Mouse (Mus musculus) forebrain, embryonic 15.5 days (tissue): ENCODE data around the gene Fam81a. TPM values are rescaled to one million over a fixed set of nuclear protein-coding genes. Genes with fewer than 3 reads are reported as not detected.

Experiments used
- ATAC-seq: fragments of 200-750 bp; cut with Nextera tagmentation; replicated peaks from 2 replicates; pipeline ENCODE4 v1.8.0; 2017; ENCODE audit warnings: mild to moderate bottlenecking, moderate TSS enrichment, moderate library complexity
- H3K27ac ChIP-seq: fragments of 300-500 bp; sonication (generic); replicated peaks from 2 replicates; pipeline ENCODE4 v1.5.1; 2015; ENCODE audit warnings: mild to moderate bottlenecking, inconsistent platforms
- H3K27me3 ChIP-seq: fragments of 300-500 bp; sonication (generic); 2 replicates; pipeline ENCODE4 v1.6.1; 2015; ENCODE audit warnings: inconsistent platforms
- H3K36me3 ChIP-seq: fragments of 300-500 bp; sonication (generic); 2 replicates; pipeline ENCODE4 v1.6.1; 2015; ENCODE audit warnings: mild to moderate bottlenecking, inconsistent platforms
- H3K4me1 ChIP-seq: fragments of 300-500 bp; sonication (generic); 2 replicates; pipeline ENCODE4 v1.6.1; 2015; ENCODE audit warnings: inconsistent platforms
- H3K4me2 ChIP-seq: fragments of 300-500 bp; sonication (generic); replicated peaks from 2 replicates; pipeline ENCODE4 v1.6.1; 2015; ENCODE audit warnings: mild to moderate bottlenecking, inconsistent platforms
- H3K4me3 ChIP-seq: fragments of 300-500 bp; sonication (generic); 2 replicates; pipeline ENCODE4 v1.5.1; 2015; ENCODE audit warnings: mild to moderate bottlenecking, inconsistent platforms
- H3K9ac ChIP-seq: fragments of 300-500 bp; sonication (generic); replicated peaks from 2 replicates; pipeline ENCODE4 v1.6.1; 2015; ENCODE audit warnings: mild to moderate bottlenecking, inconsistent platforms
- H3K9me3 ChIP-seq: fragments of 300-500 bp; sonication (generic); 2 replicates; pipeline ENCODE4 v1.6.1; 2016; ENCODE audit warnings: inconsistent platforms
- WGBS: fragments of 180-500 bp; shearing (Covaris S2); methylation state at CpG from one replicate; pipeline ENCODE4 v1.1.7; 2015; ENCODE audit warnings: mixed read lengths; 5-methylcytosine and 5-hydroxymethylcytosine counted together
- polyA plus RNA-seq: library from polyadenylated mRNA; unstranded; fragments of >200 nt; fragmentation: Nextera tagmentation; extraction: Ambion mirVana; gene quantifications from 2 replicates; pipeline ENCODE4 v1.2.1, GENCODE M21; 2015

Fam81a gene
- polyA plus RNA-seq, 1 experiment from 2014 or later, result 10.5 TPM

- no peak overlapping the region for H3K4me2 ChIP-seq
- H3K9me3 ChIP-seq, result no peaks in the 10 kb centered on the region
- no peaks in the 10 kb centered on the region for H3K27me3 ChIP-seq
- H3K9ac ChIP-seq, result no peak overlapping the region
- ATAC-seq, result no peak
- no peaks in the 10 kb centered on the region for H3K4me1 ChIP-seq
- 57% methylated on average over 6 of the region's 6 CpGs for WGBS
- no peaks in the 10 kb centered on the region for H3K36me3 ChIP-seq
- no peak overlapping the region for H3K4me3 ChIP-seq
- H3K27ac ChIP-seq, result no peak overlapping the region
Observed at GRCm38 (mm10) chr9:70048751-70049415, 93.5 kb downstream of the Fam81a start.

DNA sequence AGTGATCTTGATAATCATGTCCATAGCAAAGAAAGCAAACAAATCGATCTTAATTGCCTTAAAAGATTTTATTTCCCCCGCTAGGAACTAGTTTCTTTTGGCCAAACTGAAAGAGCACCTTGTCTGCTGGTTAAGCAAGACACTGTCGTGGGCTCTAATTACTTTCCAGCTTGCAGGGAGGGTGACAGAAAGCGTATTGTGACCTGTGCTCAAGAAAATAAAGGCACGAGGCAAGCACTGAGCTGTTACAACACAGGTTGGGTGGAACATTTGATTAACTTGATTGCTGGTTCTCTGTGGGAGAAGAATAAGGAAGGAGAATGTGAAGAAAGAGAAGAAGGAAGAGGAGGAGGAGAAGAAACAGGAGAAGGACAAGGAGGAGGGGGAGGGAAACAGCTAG is 94.1 kb downstream of the Fam81a start:
- Histone ChIP-seq H3K36me3 (no peaks in the 10 kb centered on the region), H3K27ac (no peak overlapping the region), H3K9ac (no peak overlapping the region), H3K9me3 (no peaks in the 10 kb centered on the region), H3K4me1 (no peaks in the 10 kb centered on the region), H3K27me3 (no peaks in the 10 kb centered on the region), H3K4me3 (no peak overlapping the region), H3K4me2 (no peak overlapping the region)
- 22% methylated on average over 5 of the region's 5 CpGs for WGBS
- ATAC-seq, result no peak

DNA sequence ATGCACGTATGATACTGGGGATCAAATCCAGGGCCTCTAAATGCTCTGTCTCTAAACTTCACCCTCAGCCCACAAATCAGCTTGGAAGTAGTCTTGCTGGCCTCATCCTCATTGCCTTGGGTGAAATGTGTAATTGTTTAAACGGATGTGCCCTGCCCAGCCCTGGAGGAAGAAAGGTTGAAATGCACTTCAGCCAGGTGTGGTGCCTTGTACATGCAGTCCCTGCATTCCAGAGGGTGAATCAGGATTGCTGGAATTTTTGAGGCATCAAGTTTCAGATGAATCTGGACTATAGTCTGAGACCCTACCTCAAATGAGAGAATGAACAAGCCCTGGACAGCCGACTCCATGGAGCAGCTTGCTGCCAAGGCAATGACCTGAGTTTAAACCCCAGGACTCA is 94.5 kb downstream of the Fam81a start:
- H3K9ac ChIP-seq, result no peak overlapping the region
- H3K9me3 ChIP-seq, result no peaks in the 10 kb centered on the region
- no peaks in the 10 kb centered on the region for H3K36me3 ChIP-seq
- no peaks in the 10 kb centered on the region for H3K4me1 ChIP-seq
- no peak for ATAC-seq
- H3K4me3 ChIP-seq, result no peak overlapping the region
- no peak overlapping the region for H3K27ac ChIP-seq
- no peaks in the 10 kb centered on the region for H3K27me3 ChIP-seq
- 56% methylated on average over 3 of the region's 3 CpGs for WGBS
- no peak overlapping the region for H3K4me2 ChIP-seq

GRCm38 (mm10) chr9:70046255-70046654 is 96.1 kb downstream of the Fam81a start:
- no peaks in the 10 kb centered on the region for H3K36me3 ChIP-seq
- no peak overlapping the region for H3K9ac ChIP-seq
- H3K27ac ChIP-seq, result no peak overlapping the region
- no peaks in the 10 kb centered on the region for H3K4me1 ChIP-seq
- no peak overlapping the region for H3K4me3 ChIP-seq
- no peaks in the 10 kb centered on the region for H3K9me3 ChIP-seq
- no peaks in the 10 kb centered on the region for H3K27me3 ChIP-seq
- WGBS, result 94% methylated on average over 6 of the region's 6 CpGs
- no peak overlapping the region for H3K4me2 ChIP-seq
- ATAC-seq, result no peak

- Histone ChIP-seq H3K9me3 (no peaks in the 10 kb centered on the region), H3K27ac (no peak overlapping the region), H3K4me3 (no peak overlapping the region), H3K27me3 (no peaks in the 10 kb centered on the region), H3K4me1 (no peaks in the 10 kb centered on the region), H3K36me3 (no peaks in the 10 kb centered on the region), H3K9ac (no peak overlapping the region), H3K4me2 (no peak overlapping the region)
- ATAC-seq, result no peak
- WGBS, result 87% methylated on average over 2 of the region's 2 CpGs
Observed at GRCm38 (mm10) chr9:70044865-70045264, 97.5 kb downstream of the Fam81a start.

DNA sequence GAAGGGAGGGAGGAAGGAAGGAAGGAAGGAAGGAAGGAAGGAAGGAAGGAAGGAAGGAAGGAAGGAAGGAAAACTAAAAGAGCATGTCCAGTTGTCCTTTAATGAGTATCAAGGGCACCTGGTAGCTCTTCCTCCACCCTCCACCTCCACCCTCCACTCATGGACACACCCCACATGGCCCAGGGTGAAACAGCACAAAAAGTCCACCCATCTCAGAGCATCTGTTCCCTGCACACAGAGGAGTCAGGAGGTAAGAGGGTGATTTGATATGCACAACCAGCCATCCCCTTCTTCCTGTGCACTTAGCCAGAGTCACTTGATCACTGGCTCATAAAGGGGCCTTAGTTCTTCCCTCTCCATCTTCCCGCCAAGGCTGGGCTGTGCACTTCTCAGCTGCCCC is 99.4 kb downstream of the Fam81a start:
- no peaks in the 10 kb centered on the region for H3K27me3 ChIP-seq
- H3K9me3 ChIP-seq, result no peaks in the 10 kb centered on the region
- no peaks in the 10 kb centered on the region for H3K36me3 ChIP-seq
- 89% methylated on average over 1 of the region's 1 CpGs for WGBS
- no peak overlapping the region for H3K9ac ChIP-seq
- no peak overlapping the region for H3K27ac ChIP-seq
- no peaks in the 10 kb centered on the region for H3K4me1 ChIP-seq
- H3K4me3 ChIP-seq, result no peak overlapping the region
- no peak for ATAC-seq
- no peak overlapping the region for H3K4me2 ChIP-seq

GRCm38 (mm10) chr9:70042137-70042536 is 100.2 kb downstream of the Fam81a start:
- Histone ChIP-seq H3K4me2 (no peak overlapping the region), H3K36me3 (no peaks in the 10 kb centered on the region), H3K9ac (no peak overlapping the region), H3K9me3 (no peaks in the 10 kb centered on the region), H3K27ac (no peak overlapping the region), H3K4me1 (no peaks in the 10 kb centered on the region), H3K4me3 (no peak overlapping the region), H3K27me3 (no peaks in the 10 kb centered on the region)
- 91% methylated on average over 4 of the region's 4 CpGs for WGBS
- no peak for ATAC-seq

GRCm38 (mm10) chr9:70040570-70040969 is 101.8 kb downstream of the Fam81a start:
- H3K9ac ChIP-seq, result no peak overlapping the region
- no peak overlapping the region for H3K4me2 ChIP-seq
- no peak overlapping the region for H3K4me3 ChIP-seq
- WGBS, result 93% methylated on average over 11 of the region's 11 CpGs
- no peak overlapping the region for H3K27ac ChIP-seq
- H3K4me1 ChIP-seq, result no peaks in the 10 kb centered on the region
- no peaks in the 10 kb centered on the region for H3K9me3 ChIP-seq
- H3K27me3 ChIP-seq, result no peaks in the 10 kb centered on the region
- no peaks in the 10 kb centered on the region for H3K36me3 ChIP-seq
- ATAC-seq, result no peak

GRCm38 (mm10) chr9:70039597-70040385 is 102.6 kb downstream of the Fam81a start:
- no peak for ATAC-seq
- H3K4me1 ChIP-seq, result no peaks in the 10 kb centered on the region
- H3K4me3 ChIP-seq, result no peak overlapping the region
- 80% methylated on average over 6 of the region's 6 CpGs for WGBS
- no peaks in the 10 kb centered on the region for H3K27me3 ChIP-seq
- H3K4me2 ChIP-seq, result no peak overlapping the region
- no peak overlapping the region for H3K9ac ChIP-seq
- H3K27ac ChIP-seq, result no peak overlapping the region
- H3K9me3 ChIP-seq, result no peaks in the 10 kb centered on the region
- no peaks in the 10 kb centered on the region for H3K36me3 ChIP-seq

Other genes with a start within 250 kb of the Fam81a start
- 104 and 105 TPM in 2 replicates for gene Bnip2, start 153.1 kb downstream of the Fam81a start, polyA plus RNA-seq
- gene Gtf2a2, start 130.0 kb downstream of the Fam81a start, polyA plus RNA-seq, result 208 and 210 TPM in 2 replicates
- gene Gcnt3, start 104.5 kb downstream of the Fam81a start, polyA plus RNA-seq, result not detected in 2 replicates
- gene Myo1e, start 64.8 kb upstream of the Fam81a start, polyA plus RNA-seq, result 5.1 and 5.9 TPM in 2 replicates